Mouse (Mus musculus) hindbrain, embryonic 16.5 days (tissue): Measurements from ENCODE around the gene Tfap2a. TPM values are rescaled to one million over a fixed set of nuclear protein-coding genes. Genes with fewer than 3 reads are reported as not detected.

ENCODE experiments used
- ATAC-seq: fragments of 200-750 bp; cut with Nextera tagmentation; 2 replicates; pipeline ENCODE4 v1.8.0; 2017; ENCODE audit warnings: moderate TSS enrichment, moderate library complexity
- H3K27ac ChIP-seq: fragments of 300-500 bp; sonication (generic); 2 replicates; pipeline ENCODE4 v1.5.1; 2014; ENCODE audit warnings: low read depth, mild to moderate bottlenecking, control low read depth, low read length, moderate library complexity
- H3K27me3 ChIP-seq: fragments of 300-500 bp; sonication (generic); replicated peaks from 2 replicates; pipeline ENCODE4 v1.6.1; 2014; ENCODE audit warnings: low read length; ENCODE audit not compliant: control insufficient read depth, insufficient read depth
- H3K36me3 ChIP-seq: fragments of 300-500 bp; sonication (generic); 2 replicates; pipeline ENCODE4 v1.6.1; 2014; ENCODE audit warnings: mild to moderate bottlenecking, low read length, moderate library complexity, mixed read lengths; ENCODE audit not compliant: control insufficient read depth, insufficient read depth
- H3K4me1 ChIP-seq: fragments of 300-500 bp; sonication (generic); 2 replicates; pipeline ENCODE4 v1.6.1; 2014; ENCODE audit warnings: low read depth, low read length; ENCODE audit not compliant: control insufficient read depth, insufficient read depth
- H3K4me2 ChIP-seq: fragments of 300-500 bp; sonication (generic); 2 replicates; pipeline ENCODE4 v1.6.1; 2014; ENCODE audit warnings: mild to moderate bottlenecking, low read length, control low read depth, moderate library complexity
- H3K4me3 ChIP-seq: fragments of 300-500 bp; sonication (generic); 2 replicates; pipeline ENCODE4 v1.5.1; 2014; ENCODE audit warnings: mild to moderate bottlenecking, low read length, control low read depth, moderate library complexity
- H3K9ac ChIP-seq: fragments of 300-500 bp; sonication (generic); 2 replicates; pipeline ENCODE4 v1.6.1; 2014; ENCODE audit warnings: low read depth, mild to moderate bottlenecking, control low read depth, low read length, moderate library complexity
- H3K9me3 ChIP-seq: fragments of 300-500 bp; sonication (generic); 2 replicates; pipeline ENCODE4 v1.6.1; 2014; ENCODE audit warnings: mild to moderate bottlenecking, low read length, moderate library complexity; ENCODE audit not compliant: control insufficient read depth
- WGBS: fragments of 180-500 bp; shearing (Covaris S2); extraction: QIAGEN DNeasy Blood & Tissue Kit; methylation state at CpG from one replicate; pipeline ENCODE4 v1.1.7; 2014; 5-methylcytosine and 5-hydroxymethylcytosine counted together
- polyA plus RNA-seq: library from polyadenylated mRNA; unstranded; fragments of >200 nt; fragmentation: Nextera tagmentation; extraction: Ambion mirVana; gene quantifications from 2 replicates; pipeline ENCODE4 v1.2.1, GENCODE M21; 2015

Gene Tfap2a
- polyA plus RNA-seq, 1 experiment from 2014 or later, result 8.4 TPM

GRCm38 (mm10) chr13:40736107-40736780, 1.9 kb downstream of the Tfap2a start:
- Histone ChIP-seq H3K9ac (no peak overlapping the region), H3K4me1 (peaks cover 11% of the 10 kb centered on the region), H3K36me3 (no peaks in the 10 kb centered on the region), H3K4me2 (no peak overlapping the region), H3K27me3 (peaks cover 56% of the 10 kb centered on the region), H3K9me3 (peaks cover 2% of the 10 kb centered on the region; the same call in 1 of the 2 replicates), H3K4me3 (no peak overlapping the region), H3K27ac (no peak overlapping the region)
- ATAC-seq, result no peak
- 9% methylated on average over 19 of the region's 19 CpGs for WGBS

DNA sequence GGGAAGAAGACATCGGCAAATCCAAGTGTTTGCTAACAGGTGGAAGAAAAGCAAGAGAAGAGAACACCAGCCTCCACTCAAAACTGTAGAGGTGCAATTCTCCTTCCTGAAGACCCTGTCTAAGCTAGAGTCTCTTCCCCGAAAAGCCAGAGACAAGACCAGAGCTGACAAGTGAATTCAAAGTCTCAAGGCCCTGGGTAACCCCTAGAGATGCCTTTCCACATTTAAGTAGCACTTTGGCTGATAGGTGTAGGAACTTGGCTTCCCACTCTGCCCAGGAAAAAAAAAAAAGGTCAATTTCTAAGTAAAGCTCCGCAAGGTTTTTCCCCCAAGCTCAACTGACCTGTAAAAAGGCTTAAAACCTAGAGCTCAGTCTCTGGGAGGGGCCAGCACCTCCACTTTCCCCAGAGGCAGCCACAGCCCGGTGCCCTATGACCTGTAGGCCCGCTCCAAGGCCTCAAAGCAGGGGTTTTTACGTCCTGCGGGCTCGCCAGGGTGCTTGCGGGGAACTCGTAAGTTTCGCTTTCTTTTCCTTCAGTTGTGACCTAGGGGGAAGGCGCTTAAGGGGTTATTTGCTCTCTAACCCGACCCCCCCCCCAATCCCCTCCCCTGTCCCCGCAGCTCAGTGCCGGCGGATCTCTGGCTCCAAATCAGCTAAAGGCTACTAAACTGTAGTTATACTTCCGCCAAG, 2.6 kb downstream of the Tfap2a start:
- Histone ChIP-seq H3K9me3 (peaks cover 2% of the 10 kb centered on the region; the same call in 1 of the 2 replicates), H3K4me3 (no peak overlapping the region), H3K4me2 (0 out of 2 replicates have a peak overlapping the region, but pooled peaks have one; percentile 1), H3K36me3 (no peaks in the 10 kb centered on the region), H3K27me3 (peaks cover 50% of the 10 kb centered on the region), H3K4me1 (peaks cover 13% of the 10 kb centered on the region), H3K27ac (no peak overlapping the region), H3K9ac (no peak overlapping the region)
- ATAC-seq, result no peak
- WGBS, result 8% methylated on average over 17 of the region's 17 CpGs

DNA sequence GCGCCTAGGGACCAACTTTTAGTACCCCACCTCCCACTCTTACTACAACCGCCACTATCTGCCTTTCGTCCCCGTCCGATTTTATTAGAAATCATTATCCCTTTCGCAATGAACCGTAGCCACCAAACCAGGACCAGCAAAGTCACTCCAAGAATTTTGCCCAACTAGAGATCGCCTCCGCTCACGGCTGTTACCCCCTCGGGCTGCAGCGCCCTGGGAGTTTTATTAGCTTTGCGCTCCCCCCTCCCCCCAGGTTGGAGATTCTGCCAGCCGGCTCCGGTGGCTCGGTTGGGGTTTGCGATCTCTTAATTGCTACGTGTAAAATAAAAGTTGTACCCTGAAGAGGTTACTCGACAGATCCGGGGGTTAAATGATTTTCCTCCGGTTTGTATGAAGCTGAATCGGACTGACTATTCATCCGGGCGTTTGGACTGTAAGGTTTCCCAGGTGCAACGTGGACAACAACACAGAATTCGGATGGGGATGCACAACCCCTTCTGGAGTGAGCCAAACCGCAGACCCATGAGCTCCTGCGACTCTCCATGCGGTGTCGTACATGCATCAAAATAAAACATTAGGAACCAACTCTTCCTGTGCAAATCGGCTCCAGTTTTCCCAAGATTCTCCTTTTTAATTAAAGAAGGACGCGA, 3.7 kb downstream of the Tfap2a start:
- H3K4me1 ChIP-seq, result peaks cover 13% of the 10 kb centered on the region
- under 1% methylated on average over 33 of the region's 33 CpGs for WGBS
- H3K4me3 ChIP-seq, result peak overlapping the region; percentile 51
- no peak overlapping the region for H3K9ac ChIP-seq
- H3K27ac ChIP-seq, result no peak overlapping the region
- H3K27me3 ChIP-seq, result peaks cover 41% of the 10 kb centered on the region
- peak overlapping the region; percentile 51 for H3K4me2 ChIP-seq
- ATAC-seq, result no peak
- H3K36me3 ChIP-seq, result no peaks in the 10 kb centered on the region
- H3K9me3 ChIP-seq, result no peaks in the 10 kb centered on the region

DNA sequence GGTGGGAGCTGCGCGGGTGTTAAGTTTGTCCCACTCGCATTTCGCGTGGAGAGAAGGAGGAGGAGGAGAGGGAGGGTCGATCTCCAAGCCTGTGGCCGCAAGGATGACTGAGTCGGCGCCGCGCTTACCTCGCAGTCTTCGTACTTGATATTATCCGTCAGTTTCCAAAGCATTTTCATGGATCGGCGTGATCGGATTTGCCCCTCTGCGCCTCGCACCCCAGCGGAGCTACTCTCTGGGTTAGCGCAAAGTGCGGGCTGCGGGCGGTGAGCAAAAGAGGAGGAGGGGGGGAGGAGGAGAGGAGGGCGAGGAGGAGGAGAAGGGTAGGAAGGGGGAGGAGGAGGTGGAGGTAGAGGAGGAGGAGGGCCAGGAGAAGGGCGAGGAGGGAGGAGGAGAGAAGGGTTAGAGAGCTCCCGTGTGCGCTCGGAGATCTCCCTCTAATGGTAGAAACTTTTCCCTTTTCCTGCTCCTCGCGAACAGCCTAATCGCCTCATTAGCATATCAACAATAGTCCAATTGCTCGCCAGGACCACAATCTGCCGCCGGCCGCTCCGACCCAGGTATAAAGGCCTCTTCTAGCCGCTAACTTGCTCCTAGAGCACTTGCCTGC, 4.5 kb downstream of the Tfap2a start:
- Histone ChIP-seq H3K9me3 (no peaks in the 10 kb centered on the region), H3K4me1 (peaks cover 13% of the 10 kb centered on the region), H3K27me3 (peaks cover 33% of the 10 kb centered on the region), H3K4me3 (peak overlapping the region; percentile 51), H3K36me3 (no peaks in the 10 kb centered on the region), H3K9ac (peak overlapping the region; percentile 13; the same call in 1 of the 2 replicates), H3K4me2 (peak overlapping the region; percentile 51), H3K27ac (no peak overlapping the region)
- under 1% methylated on average over 37 of the region's 38 CpGs for WGBS
- peak; percentile 51 for ATAC-seq

DNA sequence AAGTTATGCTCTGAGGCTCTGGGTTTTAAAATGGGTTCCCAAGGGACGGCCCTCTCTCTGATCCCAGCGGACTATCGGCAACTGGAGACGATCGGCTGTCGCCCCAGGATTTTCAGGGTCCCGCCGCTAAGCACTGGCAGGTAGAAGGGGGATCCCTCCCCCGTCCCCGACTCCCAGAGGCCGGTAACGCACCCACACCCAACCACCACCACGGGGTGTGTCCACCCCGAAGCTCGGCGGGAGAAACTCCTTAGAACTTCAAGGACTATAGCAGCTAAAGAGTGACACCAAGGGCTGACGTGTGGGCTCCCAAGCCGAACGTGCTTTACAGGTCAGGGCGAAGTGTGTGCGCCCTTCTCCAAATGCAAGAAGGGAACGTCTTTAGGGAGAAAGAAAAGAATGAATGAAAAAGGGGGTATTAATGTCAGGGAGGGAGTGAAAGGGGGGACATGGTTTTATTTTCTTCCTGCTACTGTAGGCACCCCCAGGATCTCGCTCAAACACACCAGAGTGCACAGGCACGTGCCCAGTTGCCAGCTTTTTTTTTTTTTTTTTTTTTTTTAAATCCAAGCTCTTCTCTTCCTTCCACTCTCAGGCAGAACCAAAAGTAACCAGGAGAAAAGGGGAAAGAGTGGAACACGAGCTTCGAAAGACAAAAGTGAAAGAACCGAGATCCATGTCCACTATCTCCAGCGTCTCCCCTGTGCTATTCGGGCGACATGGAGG, 5.2 kb downstream of the Tfap2a start:
- Histone ChIP-seq H3K4me2 (peak overlapping the region; percentile 66), H3K4me3 (peak overlapping the region; percentile 51), H3K27ac (peak overlapping the region; percentile 31; the same call in 1 of the 2 replicates), H3K4me1 (peaks cover 13% of the 10 kb centered on the region), H3K27me3 (peaks cover 31% of the 10 kb centered on the region), H3K9me3 (no peaks in the 10 kb centered on the region), H3K36me3 (no peaks in the 10 kb centered on the region), H3K9ac (peak overlapping the region; percentile 45; the same call in 1 of the 2 replicates)
- under 1% methylated on average over 30 of the region's 30 CpGs for WGBS
- ATAC-seq, result no peak

- H3K27ac ChIP-seq, result peak overlapping the region; percentile 31; the same call in 1 of the 2 replicates
- 1% methylated on average over 11 of the region's 11 CpGs for WGBS
- peaks cover 27% of the 10 kb centered on the region for H3K27me3 ChIP-seq
- no peaks in the 10 kb centered on the region for H3K9me3 ChIP-seq
- peak overlapping the region; percentile 51 for H3K4me3 ChIP-seq
- H3K4me1 ChIP-seq, result peaks cover 11% of the 10 kb centered on the region
- ATAC-seq, result no peak
- H3K9ac ChIP-seq, result no peak overlapping the region
- H3K4me2 ChIP-seq, result peak overlapping the region; percentile 66
- H3K36me3 ChIP-seq, result no peaks in the 10 kb centered on the region
Observed at GRCm38 (mm10) chr13:40732085-40732484, 6.1 kb downstream of the Tfap2a start.

DNA sequence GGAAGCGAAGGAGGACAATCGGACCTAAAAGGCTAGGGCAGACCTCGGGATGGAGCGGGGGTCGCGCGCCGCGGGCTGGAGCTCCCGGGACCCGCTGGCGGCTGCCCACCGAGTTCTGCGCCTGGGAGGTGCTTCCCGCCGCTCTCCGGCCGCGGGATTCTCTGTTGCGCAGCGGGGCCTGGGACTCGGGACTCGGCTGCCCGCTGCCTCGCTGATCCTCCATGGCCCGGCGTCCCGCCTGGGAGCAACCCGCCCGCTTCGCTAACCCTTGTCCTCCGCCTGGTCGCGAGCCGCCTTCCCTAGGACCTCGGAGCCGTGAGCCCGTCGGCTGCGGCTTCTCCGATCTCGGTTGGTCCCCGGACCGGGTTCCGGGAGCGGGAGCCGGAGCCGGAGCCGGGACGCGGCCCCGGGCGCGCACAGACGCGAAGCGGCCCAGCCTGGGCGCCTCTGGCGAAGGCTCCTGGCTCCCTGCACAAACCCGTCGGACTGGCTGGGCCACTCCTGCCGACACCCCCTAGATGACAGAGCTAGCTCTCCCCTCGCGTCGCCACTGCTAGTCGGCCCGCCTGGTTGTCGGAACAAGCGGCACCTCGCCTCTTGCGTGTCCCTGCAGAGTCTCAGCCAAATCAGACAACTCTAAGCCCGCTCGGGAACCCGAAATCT, 6.9 kb downstream of the Tfap2a start:
- Histone ChIP-seq H3K4me2 (peak overlapping the region; percentile 66), H3K4me3 (peak overlapping the region; percentile 51), H3K9ac (peak overlapping the region; percentile 57), H3K27ac (peak overlapping the region; percentile 80), H3K4me1 (peaks cover 11% of the 10 kb centered on the region), H3K36me3 (no peaks in the 10 kb centered on the region), H3K27me3 (peaks cover 23% of the 10 kb centered on the region), H3K9me3 (no peaks in the 10 kb centered on the region)
- WGBS, result under 1% methylated on average over 73 of the region's 74 CpGs
- ATAC-seq, result peak; percentile 36

- ATAC-seq, result peak; percentile 78
- WGBS, result under 1% methylated on average over 36 of the region's 41 CpGs
- Histone ChIP-seq H3K9ac (peak overlapping the region; percentile 57), H3K27me3 (peaks cover 19% of the 10 kb centered on the region), H3K36me3 (no peaks in the 10 kb centered on the region), H3K4me1 (peaks cover 11% of the 10 kb centered on the region), H3K4me3 (peak overlapping the region; percentile 51), H3K4me2 (peak overlapping the region; percentile 66), H3K9me3 (no peaks in the 10 kb centered on the region), H3K27ac (peak overlapping the region; percentile 80)
Observed at GRCm38 (mm10) chr13:40730651-40731178, 7.5 kb downstream of the Tfap2a start.
